Mouse (Mus musculus): ENCODE measurements at regions not wholly inside any gene's neighbourhood (a gene's known extent, or its start where the extent isn't known, plus 50 kb on each side); places are given as distances from the start of the nearest gene placed in this dataset.

DNA sequence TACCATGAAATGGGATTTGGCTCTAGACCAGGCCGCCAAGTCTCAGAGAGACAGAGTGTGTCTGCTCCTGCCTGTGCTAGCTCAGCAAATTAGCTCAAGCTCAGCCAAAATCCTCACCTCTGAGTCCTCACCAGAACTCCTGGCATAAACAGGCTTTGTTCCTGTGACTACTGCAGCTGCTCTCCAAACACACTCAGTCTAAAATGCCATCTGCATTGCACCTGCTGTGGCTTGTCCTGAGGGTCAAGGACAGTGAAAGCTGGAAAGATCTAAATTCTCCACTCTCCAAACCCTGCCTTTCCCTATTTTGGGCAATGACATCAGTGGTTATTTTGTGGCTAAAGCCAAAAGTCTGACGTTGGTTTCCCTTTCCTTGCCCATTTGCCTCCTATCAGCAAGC lies 570.9 kb upstream of the Gm21961 start:
- no peak overlapping the region for H3K4me2 ChIP-seq (ENCODE audit: insufficient read depth, low read depth, poor library complexity, severe bottlenecking)
- in situ Hi-C loops (cut with MboI; ENCODE audit: low pct_ligation_motif_present, low pct_unique_long_range_greater_than_20kb, low sequenced_read_pairs): no loop called here

DNA sequence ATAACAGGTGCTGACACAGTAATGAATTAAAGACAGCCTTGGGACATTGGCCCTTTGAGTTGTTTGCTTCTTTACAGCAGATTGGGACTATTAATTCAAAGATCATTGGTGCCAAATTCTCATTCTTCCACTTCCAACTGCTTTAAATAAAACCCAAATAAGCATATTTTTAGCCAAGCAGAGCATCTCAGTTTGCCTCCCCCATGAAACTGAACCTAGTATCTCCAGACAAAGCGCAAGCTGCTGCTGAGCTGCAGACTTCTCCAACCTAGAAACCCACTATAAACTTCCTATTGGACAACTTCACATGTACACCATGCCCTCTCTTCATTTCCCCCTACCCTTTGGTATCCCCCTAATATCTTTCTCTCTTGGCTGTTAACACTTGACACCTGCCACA lies 564.6 kb upstream of the Gm21961 start:
- TF ChIP-seq HCFC1 (IDR thresholded peaks at IDR 0.05; ENCODE audit: low read depth, low read length) (no peak), MAFK (IDR thresholded peaks at IDR 0.05; ENCODE audit: insufficient replicate concordance, low read length) (no peak), NELFE (IDR thresholded peaks at IDR 0.05; ENCODE audit: low read depth, low read length) (no peak), MAX (IDR thresholded peaks at IDR 0.05; ENCODE audit: low read length) (no peak), TCF12 (IDR thresholded peaks at IDR 0.05; ENCODE audit: low read depth, low read length) (no peak), GABPA (IDR thresholded peaks at IDR 0.05; ENCODE audit: insufficient replicate concordance, low read depth, low read length) (no peak), RCOR1 (conservative IDR thresholded peaks at IDR 0.05; ENCODE audit: low read depth, low read length) (no peak)
- H3K36me3 ChIP-seq (replicated peaks in 1 of 2; ENCODE audit: control insufficient read depth in 1 of 2, insufficient read depth in 1 of 2, low read length in 1 of 2): no peaks in the 10 kb centered on the region
- H3K4me2 ChIP-seq (ENCODE audit: insufficient read depth, low read depth, poor library complexity, severe bottlenecking): no peak overlapping the region
- H3K4me1 ChIP-seq (ENCODE audit: control insufficient read depth in 1 of 2, insufficient read depth in 2 of 2): no peaks in the 10 kb centered on the region
- no peak overlapping the region for H3K27ac ChIP-seq (ENCODE audit: insufficient read depth, low read depth)
- DNase-seq (ENCODE audit: extremely low read depth): no peak
- no peaks in the 10 kb centered on the region for H3K27me3 ChIP-seq (replicated peaks)
- H3K9me3 ChIP-seq (replicated peaks; ENCODE audit: low read length): no peaks in the 10 kb centered on the region
- in situ Hi-C loops (cut with MboI; ENCODE audit: low pct_ligation_motif_present, low pct_unique_long_range_greater_than_20kb, low sequenced_read_pairs) (no loop called here), dilution Hi-C loops (cut with MboI; ENCODE audit: extremely low pct_ligation_motif_present, extremely low pct_unique_long_range_greater_than_20kb, low sequenced_read_pairs) (no loop called here)
- H3K4me3 ChIP-seq (replicated peaks in 1 of 3; ENCODE audit: low read depth in 2 of 3, low read length in 2 of 3, poor library complexity in 1 of 3): no peak overlapping the region
- no peaks in the 10 kb centered on the region for H3K79me2 ChIP-seq (replicated peaks; ENCODE audit: control insufficient read depth, extremely low read depth, insufficient read depth, poor library complexity, severe bottlenecking)
- H3K9ac ChIP-seq (ENCODE audit: insufficient read depth, low read depth): no peak overlapping the region

More for the DNA sequence above, 570.9 kb upstream of the Gm21961 start:
- H3K9ac ChIP-seq (ENCODE audit: insufficient read depth, low read depth): no peak overlapping the region
- no peaks in the 10 kb centered on the region for H3K9me3 ChIP-seq (replicated peaks; ENCODE audit: low read length)
- H3K36me3 ChIP-seq (replicated peaks in 1 of 2; ENCODE audit: control insufficient read depth in 1 of 2, insufficient read depth in 1 of 2, low read length in 1 of 2): no peaks in the 10 kb centered on the region
- TF ChIP-seq HCFC1 (IDR thresholded peaks at IDR 0.05; ENCODE audit: low read depth, low read length) (no peak), ZC3H11A (IDR thresholded peaks at IDR 0.05; ENCODE audit: low read depth, low read length) (no peak), ZNF384 (IDR thresholded peaks at IDR 0.05; ENCODE audit: low read depth, low read length) (no peak), USF2 (conservative IDR thresholded peaks at IDR 0.05; ENCODE audit: low read depth, low read length) (no peak), ZMIZ1 (IDR thresholded peaks at IDR 0.05; ENCODE audit: low read depth, low read length) (no peak), TCF12 (IDR thresholded peaks at IDR 0.05; ENCODE audit: low read depth, low read length) (no peak), CHD1 (IDR thresholded peaks at IDR 0.05; ENCODE audit: low read depth, low read length) (no peak), MXI1 (IDR thresholded peaks at IDR 0.05; ENCODE audit: low read depth, low read length) (no peak), JUN (IDR thresholded peaks at IDR 0.05; ENCODE audit: insufficient read depth, low read depth, low read length) (no peak), MYC (IDR thresholded peaks at IDR 0.05; ENCODE audit: low read depth, low read length) (no peak), EP300 (IDR thresholded peaks at IDR 0.05; ENCODE audit: low read length) (no peak), POLR2AphosphoS2 (IDR thresholded peaks at IDR 0.05; ENCODE audit: low read depth, low read length) (no peak), CHD2 (IDR thresholded peaks at IDR 0.05; ENCODE audit: low read length) (no peak), BHLHE40 (IDR thresholded peaks at IDR 0.05; ENCODE audit: low read depth, low read length) (no peak), MEF2A (IDR thresholded peaks at IDR 0.05; ENCODE audit: borderline replicate concordance, low read depth, low read length) (no peak)
- H3K4me3 ChIP-seq (replicated peaks in 1 of 3; ENCODE audit: low read depth in 2 of 3, low read length in 2 of 3, poor library complexity in 1 of 3): no peak overlapping the region
- DNase-seq (ENCODE audit: extremely low read depth): no peak
- H3K27me3 ChIP-seq (replicated peaks): no peaks in the 10 kb centered on the region
- no peaks in the 10 kb centered on the region for H3K4me1 ChIP-seq (ENCODE audit: control insufficient read depth in 1 of 2, insufficient read depth in 2 of 2)
- H3K27ac ChIP-seq (ENCODE audit: insufficient read depth, low read depth): no peak overlapping the region
- no peaks in the 10 kb centered on the region for H3K79me2 ChIP-seq (replicated peaks; ENCODE audit: control insufficient read depth, extremely low read depth, insufficient read depth, poor library complexity, severe bottlenecking)
- dilution Hi-C loops (cut with MboI; ENCODE audit: extremely low pct_ligation_motif_present, extremely low pct_unique_long_range_greater_than_20kb, low sequenced_read_pairs): no loop called here
